Mouse (Mus musculus): ENCODE measurements around the gene Man2a2.

- TF ChIP-seq CTCF (IDR thresholded peaks at IDR 0.05; ENCODE audit: low read depth) = no peak
- TF ChIP-seq EP300 (IDR thresholded peaks at IDR 0.05; ENCODE audit: low read depth) = no peak; the same call in 1 of the 2 replicates
These were observed 16.7 kb upstream of the Man2a2 start, which contains the start of gene Fes for GRCm38 (mm10) chr7:80387633-80388543.

All from liver, postnatal 0 days (tissue).